Mouse (Mus musculus): ENCODE data around the gene Cyb5r3.
A peak's percentile ranks its signal among the peaks of the same experiment; 100 is the strongest.

Gene Cyb5r3

DNA sequence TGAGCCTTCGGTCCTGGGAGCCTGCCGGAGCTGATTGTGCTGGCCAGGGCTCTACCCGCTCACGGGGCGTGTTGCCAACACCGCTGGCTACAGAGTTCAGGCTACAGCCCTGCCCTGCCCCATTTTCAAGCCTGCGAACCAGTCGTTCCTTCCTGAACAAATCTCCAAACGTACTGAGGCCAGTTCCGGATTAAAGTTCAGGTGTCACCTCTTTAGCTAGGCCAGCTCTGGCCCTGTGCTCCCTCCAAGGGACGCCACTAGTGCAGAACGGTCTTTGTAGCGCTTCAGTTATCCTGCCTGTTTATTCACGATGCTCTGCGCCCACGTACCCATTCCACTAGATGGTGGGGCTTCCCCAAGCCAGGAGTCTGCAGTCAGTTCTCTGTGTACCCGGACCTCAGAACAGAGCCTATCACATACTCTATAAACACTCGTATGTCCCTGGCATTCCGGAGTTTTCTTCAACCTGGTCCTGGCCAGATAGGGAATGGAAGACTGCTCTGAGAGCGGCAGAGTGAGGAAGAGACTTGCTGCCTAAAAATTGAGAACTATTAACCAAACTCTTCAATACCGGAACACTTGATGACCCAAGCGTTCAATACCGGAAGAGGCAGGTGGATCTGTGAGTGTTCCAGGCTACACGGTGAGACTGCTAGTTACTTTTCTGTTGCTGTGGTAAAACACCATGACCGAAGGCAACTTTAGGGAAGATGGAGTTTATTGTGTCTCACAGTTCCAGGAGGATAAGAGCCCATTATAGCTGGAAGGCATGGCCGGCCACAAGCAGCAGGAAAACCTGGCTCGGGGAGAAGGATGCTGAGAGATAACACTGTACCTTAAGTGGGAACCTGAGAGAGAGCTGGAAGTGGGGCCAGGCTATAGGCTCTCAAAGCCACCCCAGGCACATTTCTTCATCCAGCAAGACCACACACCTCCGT, at the start of gene Cyb5r3:
TSS of gene Cyb5r3 (minus strand) at position 101 of the 938 bp plus-strand sequence.
- no peak for DNase-seq

GRCm38 (mm10) chr15:83221721-83222120, 49.3 kb upstream of the Cyb5r3 start:
- no peak for DNase-seq

- no peak for DNase-seq
These were observed 48.1 kb upstream of the Cyb5r3 start for GRCm38 (mm10) chr15:83220368-83221013.

DNA sequence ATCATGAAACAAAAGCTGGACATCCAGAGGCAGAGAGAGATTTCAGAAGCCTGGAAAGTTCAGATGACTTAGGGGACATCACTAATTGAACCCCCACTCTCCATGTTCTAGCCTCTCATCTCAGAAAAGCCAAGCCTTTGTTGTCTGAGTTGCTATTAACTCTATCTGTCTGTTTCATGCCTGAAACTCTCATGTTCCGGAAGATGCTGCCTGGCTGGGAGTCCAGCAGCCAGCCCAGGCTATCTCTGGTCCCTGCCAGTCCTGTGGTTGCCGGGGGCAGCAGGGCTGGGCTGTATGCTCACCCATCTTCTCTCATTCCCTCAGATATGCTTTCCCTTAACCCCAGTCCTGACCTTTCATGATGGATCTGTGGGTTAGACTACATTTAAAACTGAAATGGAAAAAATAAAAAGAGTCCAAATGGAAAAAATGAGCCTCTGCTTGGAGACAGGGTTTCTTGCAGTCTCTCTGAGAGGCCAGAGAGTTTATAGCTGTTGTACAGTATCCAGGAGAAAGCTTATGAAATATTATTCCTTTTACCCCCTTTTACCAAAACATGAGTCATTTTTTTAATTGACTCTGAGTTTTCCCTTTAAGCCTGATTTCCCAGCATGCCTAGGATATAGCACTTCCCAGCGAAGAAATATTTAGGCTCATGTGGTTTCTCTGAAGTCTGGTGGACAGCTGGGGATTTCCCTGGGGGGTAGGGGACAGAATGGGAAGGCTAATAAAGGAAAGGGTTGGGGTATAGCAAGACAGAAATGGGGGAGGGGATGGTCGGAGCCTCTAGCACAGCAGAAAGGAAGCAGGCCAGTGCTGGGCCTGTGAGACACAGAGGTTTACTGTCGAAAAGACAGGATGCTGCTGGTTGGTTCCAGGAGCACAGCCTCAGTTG, 43.2 kb upstream of the Cyb5r3 start:
- DNase-seq: no peak

DNA sequence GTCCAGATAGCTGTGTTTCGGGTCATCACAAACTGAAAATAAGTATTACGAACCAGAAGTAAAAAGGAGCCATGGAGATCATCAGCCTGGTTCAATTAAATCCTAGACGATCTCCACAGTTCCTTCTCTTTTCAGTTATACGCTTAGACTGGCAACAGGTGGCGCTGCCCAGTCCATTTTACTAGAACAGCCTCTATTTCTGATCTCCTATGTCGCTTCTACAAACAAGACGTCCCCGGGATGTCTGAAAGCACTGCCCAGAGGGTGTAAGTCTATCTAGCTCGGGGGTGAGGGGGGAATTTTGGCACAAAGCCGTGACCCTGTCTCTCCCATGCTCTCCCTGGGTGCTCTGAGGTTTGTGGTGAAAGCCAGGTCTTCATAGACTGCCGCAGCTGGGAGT, 37.8 kb upstream of the Cyb5r3 start:
- peak; percentile 29 for DNase-seq

- DNase-seq: no peak
These were observed 37.3 kb upstream of the Cyb5r3 start for GRCm38 (mm10) chr15:83209719-83210118.

GRCm38 (mm10) chr15:83209092-83209695, 36.8 kb upstream of the Cyb5r3 start:
- DNase-seq: no peak

GRCm38 (mm10) chr15:83204731-83205451, 32.5 kb upstream of the Cyb5r3 start:
- peak; percentile 87 for DNase-seq

GRCm38 (mm10) chr15:83202412-83202811, 30.0 kb upstream of the Cyb5r3 start:
- no peak for DNase-seq

DNA sequence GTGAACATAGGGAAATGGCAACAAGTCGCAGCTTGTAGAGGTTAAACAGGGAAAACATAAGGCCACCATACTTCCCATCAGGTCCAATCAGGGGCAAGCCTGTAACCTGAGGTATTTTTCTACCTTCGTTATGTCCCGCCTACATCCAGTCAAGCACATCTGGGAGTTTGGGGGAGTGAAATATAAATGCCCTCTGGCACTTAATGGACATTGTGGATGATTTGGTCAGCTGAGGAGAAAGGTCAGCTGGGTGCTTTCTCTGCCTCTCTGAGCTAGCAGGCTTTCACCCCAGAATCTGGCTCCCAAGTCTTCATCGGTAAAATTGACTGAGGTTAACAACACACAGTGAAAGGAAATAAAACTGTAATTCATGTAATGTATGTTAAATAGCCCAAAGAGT, 21.0 kb upstream of the Cyb5r3 start:
- DNase-seq: no peak

DNA sequence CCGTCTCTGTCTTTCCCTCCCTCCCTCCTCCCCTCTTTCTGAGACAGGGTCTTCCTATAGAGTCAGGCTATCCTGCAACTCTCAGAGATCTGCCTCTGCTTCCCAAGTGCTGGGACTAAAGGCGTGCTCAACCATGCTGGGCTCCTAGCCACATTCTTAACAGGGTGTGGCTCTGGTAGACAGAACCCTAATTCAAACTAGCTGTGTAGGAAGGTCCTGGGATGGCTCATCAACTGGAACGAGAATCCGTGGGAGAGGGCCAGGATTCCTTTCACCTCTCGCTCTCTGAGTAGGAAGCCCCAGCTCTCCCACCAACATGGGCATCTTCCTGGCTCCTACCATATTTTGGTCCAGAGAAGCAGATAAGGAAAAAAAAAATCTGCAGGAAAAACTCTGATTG, 10.0 kb upstream of the Cyb5r3 start:
- no peak for DNase-seq

- no peak for DNase-seq
These were observed 9.5 kb upstream of the Cyb5r3 start for GRCm38 (mm10) chr15:83181800-83182330.

- no peak for DNase-seq
These were observed 7.6 kb upstream of the Cyb5r3 start for GRCm38 (mm10) chr15:83180004-83180403.

GRCm38 (mm10) chr15:83176653-83177052, 4.3 kb upstream of the Cyb5r3 start:
- DNase-seq: no peak

GRCm38 (mm10) chr15:83173914-83174884, 1.8 kb upstream of the Cyb5r3 start:
- peak; percentile 25 for DNase-seq

DNA sequence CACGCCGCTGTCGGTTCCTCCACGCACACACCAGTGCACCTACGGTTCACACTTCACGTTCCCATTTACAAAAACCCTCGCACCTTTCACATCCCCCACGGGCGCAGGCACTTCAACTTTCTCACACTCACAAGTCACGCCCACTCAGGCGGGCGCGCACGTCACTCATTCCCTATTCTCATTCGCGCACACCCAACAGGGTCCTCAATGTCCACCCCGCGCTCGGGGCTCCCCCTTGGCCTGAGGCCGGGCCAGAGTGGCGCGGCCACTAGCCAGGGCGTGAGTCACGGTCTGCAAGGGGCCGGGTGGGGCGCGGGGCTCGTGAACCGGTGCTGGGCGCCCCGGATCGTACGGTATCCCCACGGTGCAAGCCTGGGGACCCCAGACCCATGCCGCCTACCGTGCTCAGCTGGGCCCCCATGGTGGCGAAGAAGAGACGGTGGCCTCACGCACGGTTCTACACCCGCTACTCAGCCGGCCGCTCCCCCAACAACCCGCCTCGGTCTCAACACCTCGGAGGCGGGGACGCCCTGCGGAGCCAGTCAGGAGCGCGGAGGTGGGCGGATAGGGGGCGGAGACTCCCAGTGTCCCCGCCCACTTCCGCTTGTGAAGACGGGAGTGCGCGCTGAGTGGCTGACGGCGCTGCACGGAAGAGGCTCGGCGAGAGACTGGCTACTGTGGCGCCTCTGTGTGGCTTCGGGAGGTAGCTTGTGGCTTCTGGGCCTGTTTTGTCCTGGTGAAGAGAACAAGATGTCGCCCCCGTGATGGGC, 495 bp downstream of the Cyb5r3 start:
- peak; percentile 97 for DNase-seq

- DNase-seq: peak; percentile 39
These were observed 1.3 kb downstream of the Cyb5r3 start for GRCm38 (mm10) chr15:83170956-83171659.

- peak; percentile 70 for DNase-seq
These were observed 2.3 kb downstream of the Cyb5r3 start for GRCm38 (mm10) chr15:83169772-83170722.

All from cerebellum, adult 9-10 months (tissue).